Mouse (Mus musculus) ES-Bruce4 (cell line): Measurements from ENCODE around the gene Gm11634. TPM values are rescaled to one million over a fixed set of nuclear protein-coding genes. Genes with fewer than 3 reads are reported as not detected.

Experiments used
- H3K27ac ChIP-seq: 2 replicates; pipeline ENCODE4 v1.5.1; 2012; ENCODE audit warnings: low read length, inconsistent platforms; ENCODE audit not compliant: insufficient read depth
- H3K27me3 ChIP-seq: 2 replicates; pipeline ENCODE4 v1.6.1; 2012; ENCODE audit warnings: mild to moderate bottlenecking, low read length, inconsistent platforms; ENCODE audit not compliant: control insufficient read depth, poor library complexity, insufficient read depth, severe bottlenecking
- H3K36me3 ChIP-seq: 2 replicates; pipeline ENCODE4 v1.6.1; 2012; ENCODE audit warnings: inconsistent platforms, mild to moderate bottlenecking, low read length, moderate library complexity; ENCODE audit not compliant: control insufficient read depth, poor library complexity, insufficient read depth, severe bottlenecking
- H3K4me1 ChIP-seq: one replicate; pipeline ENCODE4 v1.8.1; 2011; ENCODE audit warnings: low read length; ENCODE audit not compliant: control insufficient read depth, insufficient read depth
- H3K4me3 ChIP-seq: 2 replicates; pipeline ENCODE4 v1.5.1; 2011; ENCODE audit warnings: low read depth, mild to moderate bottlenecking, low read length
- H3K9ac ChIP-seq: 2 replicates; pipeline ENCODE4 v1.6.1; 2012; ENCODE audit warnings: low read depth, mild to moderate bottlenecking, inconsistent platforms; ENCODE audit not compliant: poor library complexity, severe bottlenecking
- H3K9me3 ChIP-seq: replicated peaks from 2 replicates; pipeline ENCODE4 v1.6.1; 2012; ENCODE audit warnings: mild to moderate bottlenecking, low read length, inconsistent platforms; ENCODE audit not compliant: control insufficient read depth, poor library complexity, insufficient read depth, severe bottlenecking
- CTCF ChIP-seq: IDR thresholded peaks from one replicate; pipeline ENCODE4 v1.8.1; 2011; ENCODE audit warnings: low read depth, low read length
- EP300 ChIP-seq: IDR thresholded peaks from 2 replicates; pipeline ENCODE4 v1.6.1; 2011; ENCODE audit warnings: low read depth, low read length; ENCODE audit not compliant: insufficient read depth
- POLR2A ChIP-seq: IDR thresholded peaks from one replicate; pipeline ENCODE4 v1.8.1; 2011; ENCODE audit warnings: low read length; ENCODE audit not compliant: insufficient read depth
- polyA plus RNA-seq: library from polyadenylated mRNA; stranded (reverse); fragments of >200 nt; gene quantifications from 2 replicates; pipeline ENCODE4 v1.2.4, GENCODE M21; 2011; ENCODE audit warnings: low read depth; ENCODE audit not compliant: missing spikeins, insufficient read depth, insufficient read length

Gm11634 gene
- polyA plus RNA-seq, 1 experiment: not detected

DNA sequence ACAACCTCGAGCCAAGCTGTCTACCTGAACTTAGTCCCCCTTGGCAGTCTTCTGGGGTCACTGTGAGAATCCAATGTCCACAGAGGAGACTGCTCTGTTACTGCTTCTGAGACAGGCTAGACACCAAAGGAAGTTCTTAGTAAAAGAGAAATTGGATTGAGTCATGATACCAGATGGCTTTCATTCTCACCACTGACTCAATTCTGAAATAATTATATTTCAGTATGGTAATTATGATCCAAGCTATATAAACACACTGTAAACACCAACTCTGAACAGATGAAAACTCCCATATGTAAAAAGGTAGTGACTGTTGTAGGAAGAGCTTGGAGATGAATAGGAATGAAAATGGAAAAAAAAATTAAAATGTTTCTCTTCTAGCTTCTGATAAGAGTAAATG is 54.9 kb downstream of the Gm11634 start:
- no peak overlapping the region for H3K4me3 ChIP-seq
- H3K36me3 ChIP-seq: peaks cover 35% of the 10 kb centered on the region
- no peaks in the 10 kb centered on the region for H3K9me3 ChIP-seq
- H3K9ac ChIP-seq: no peak overlapping the region
- H3K27me3 ChIP-seq: no peaks in the 10 kb centered on the region
- TF ChIP-seq POLR2A: no peak
- TF ChIP-seq CTCF: no peak
- TF ChIP-seq EP300: no peak
- H3K4me1 ChIP-seq: no peaks in the 10 kb centered on the region
- H3K27ac ChIP-seq: no peak overlapping the region

Other genes with a start within 250 kb of the Gm11634 start
- gene G6pc, start 231.7 kb downstream of the Gm11634 start, polyA plus RNA-seq: not detected in 2 replicates
- gene Aarsd1, start 181.6 kb downstream of the Gm11634 start, polyA plus RNA-seq: 45.2 and 45.4 TPM in 2 replicates
- 8.8 and 9.4 TPM in 2 replicates for gene Gm27029, start 174.5 kb downstream of the Gm11634 start, polyA plus RNA-seq
- gene Rundc1, start 174.2 kb downstream of the Gm11634 start, polyA plus RNA-seq: 5.4 and 5.8 TPM in 2 replicates
- not detected in 2 replicates for gene Ptges3l, start 173.9 kb downstream of the Gm11634 start, polyA plus RNA-seq
- gene Rpl27, start 157.0 kb downstream of the Gm11634 start, polyA plus RNA-seq: 1,188 and 1,249 TPM in 2 replicates
- gene Ifi35, start 150.8 kb downstream of the Gm11634 start, polyA plus RNA-seq: 6.7 and 9.0 TPM in 2 replicates
- 11.2 and 11.4 TPM in 2 replicates for gene Rnd2, start 134.3 kb downstream of the Gm11634 start, polyA plus RNA-seq
- 91.2 and 101 TPM in 2 replicates for gene Vat1, start 133.0 kb downstream of the Gm11634 start, polyA plus RNA-seq
- 62.4 and 68.2 TPM in 2 replicates for gene Brca1, start 47.3 kb downstream of the Gm11634 start, polyA plus RNA-seq
- gene Nbr1, start 47.1 kb downstream of the Gm11634 start, polyA plus RNA-seq: 245 and 262 TPM in 2 replicates
- 5.8 and 9.2 TPM in 2 replicates for gene Tmem106a, start 17.0 kb downstream of the Gm11634 start, polyA plus RNA-seq
- gene Rdm1, start 27.9 kb upstream of the Gm11634 start, polyA plus RNA-seq: 57.4 and 64.0 TPM in 2 replicates
- gene Arl4d, start 66.3 kb upstream of the Gm11634 start, polyA plus RNA-seq: 5.1 and 5.3 TPM in 2 replicates
- 37.6 and 38.9 TPM in 2 replicates for gene Dhx8, start 133.7 kb upstream of the Gm11634 start, polyA plus RNA-seq
- gene Etv4, start 186.1 kb upstream of the Gm11634 start, polyA plus RNA-seq: 28.9 and 30.3 TPM in 2 replicates